Mouse (Mus musculus) stomach, embryonic 14.5 days (tissue): Measurements from ENCODE around the gene Nbeal2. TPM values are rescaled to one million over a fixed set of nuclear protein-coding genes. Genes with fewer than 3 reads are reported as not detected.
A peak's percentile ranks its signal among the peaks of the same experiment; 100 is the strongest.
"Not testable (repeated sequence)": the region's sequence is repeated elsewhere in the genome, so short reads cannot be mapped to it uniquely, and the experiment has no call there.

ENCODE experiments used
- ATAC-seq: fragments of 200-750 bp; cut with Nextera tagmentation; 2 replicates; pipeline ENCODE4 v1.8.0; 2017; ENCODE audit warnings: low read depth, moderate TSS enrichment; ENCODE audit not compliant: insufficient number of reproducible peaks, insufficient read depth, low FRiP score
- H3K27ac ChIP-seq: fragments of 300-500 bp; sonication (generic); 2 replicates; pipeline ENCODE4 v1.5.1; 2014; ENCODE audit warnings: mild to moderate bottlenecking, low read length, moderate library complexity, mixed read lengths
- H3K27me3 ChIP-seq: fragments of 300-500 bp; sonication (generic); 2 replicates; pipeline ENCODE4 v1.6.1; 2014; ENCODE audit warnings: low read length, control low read depth, mixed read lengths; ENCODE audit not compliant: control insufficient read depth, insufficient read depth
- H3K36me3 ChIP-seq: fragments of 300-500 bp; sonication (generic); 2 replicates; pipeline ENCODE4 v1.6.1; 2014; ENCODE audit warnings: mild to moderate bottlenecking, control low read depth, low read length, moderate library complexity, mixed read lengths; ENCODE audit not compliant: control insufficient read depth, insufficient read depth
- H3K4me1 ChIP-seq: fragments of 300-500 bp; sonication (generic); 2 replicates; pipeline ENCODE4 v1.6.1; 2014; ENCODE audit warnings: low read length, control low read depth, mixed read lengths; ENCODE audit not compliant: control insufficient read depth, insufficient read depth
- H3K4me2 ChIP-seq: fragments of 300-500 bp; sonication (generic); replicated peaks from 2 replicates; pipeline ENCODE4 v1.6.1; 2014; ENCODE audit warnings: low read depth, low read length, control low read depth
- H3K4me3 ChIP-seq: fragments of 300-500 bp; sonication (generic); 2 replicates; pipeline ENCODE4 v1.5.1; 2014; ENCODE audit warnings: low read depth, low read length, control low read depth
- H3K9ac ChIP-seq: fragments of 300-500 bp; sonication (generic); replicated peaks from 2 replicates; pipeline ENCODE4 v1.6.1; 2014; ENCODE audit warnings: low read depth, mild to moderate bottlenecking, control low read depth, low read length, moderate library complexity, mixed read lengths
- H3K9me3 ChIP-seq: fragments of 300-500 bp; sonication (generic); 2 replicates; pipeline ENCODE4 v1.6.1; 2016; ENCODE audit warnings: low read depth, low read length, control low read depth; ENCODE audit not compliant: control insufficient read depth
- WGBS: fragments of 180-500 bp; shearing (Covaris S2); extraction: QIAGEN DNeasy Blood & Tissue Kit; methylation state at CpG from one replicate; pipeline ENCODE4 v1.1.7; 2014; 5-methylcytosine and 5-hydroxymethylcytosine counted together
- polyA plus RNA-seq: library from polyadenylated mRNA; unstranded; fragments of >200 nt; fragmentation: Nextera tagmentation; extraction: Ambion mirVana; gene quantifications from 2 replicates; pipeline ENCODE4 v1.2.1, GENCODE M21; 2014

Gene Nbeal2
- polyA plus RNA-seq, 1 experiment from 2014 or later, result 4.3 TPM

DNA sequence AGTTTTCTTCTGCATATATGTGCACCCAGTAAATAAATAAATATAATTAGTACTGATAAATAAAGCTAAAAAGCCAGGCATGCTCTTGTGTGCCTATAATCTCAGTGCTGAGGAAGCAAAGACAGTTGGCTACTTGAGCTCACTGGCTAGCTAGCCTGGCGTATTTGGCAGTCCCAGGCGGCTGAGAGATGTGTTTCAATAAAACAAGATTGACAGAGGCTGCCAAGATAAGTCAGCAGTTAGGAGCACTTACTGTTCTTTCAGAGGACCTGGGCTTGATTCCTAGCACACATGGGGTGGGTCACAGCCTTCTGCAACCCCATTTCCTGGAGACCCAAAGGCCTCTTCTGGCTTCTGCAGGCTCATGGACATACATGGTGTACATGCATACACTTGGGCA is 33.9 kb upstream of the Nbeal2 start:
- Histone ChIP-seq H3K4me2 (no peak overlapping the region), H3K4me1 (peaks cover 36% of the 10 kb centered on the region), H3K9ac (no peak overlapping the region), H3K27me3 (no peaks in the 10 kb centered on the region), H3K27ac (no peak overlapping the region), H3K9me3 (no peaks in the 10 kb centered on the region), H3K4me3 (no peak overlapping the region), H3K36me3 (peaks cover 1% of the 10 kb centered on the region; the same call in 1 of the 2 replicates)
- 81% methylated on average over 2 of the region's 2 CpGs for WGBS
- no peak for ATAC-seq

GRCm38 (mm10) chr9:110687061-110687460 is 33.1 kb upstream of the Nbeal2 start:
- WGBS, result 67% methylated on average over 5 of the region's 5 CpGs
- Histone ChIP-seq H3K4me2 (no peak overlapping the region), H3K27me3 (no peaks in the 10 kb centered on the region), H3K9me3 (no peaks in the 10 kb centered on the region), H3K4me1 (peaks cover 36% of the 10 kb centered on the region), H3K36me3 (no peaks in the 10 kb centered on the region), H3K9ac (no peak overlapping the region), H3K4me3 (no peak overlapping the region), H3K27ac (no peak overlapping the region)
- no peak for ATAC-seq

DNA sequence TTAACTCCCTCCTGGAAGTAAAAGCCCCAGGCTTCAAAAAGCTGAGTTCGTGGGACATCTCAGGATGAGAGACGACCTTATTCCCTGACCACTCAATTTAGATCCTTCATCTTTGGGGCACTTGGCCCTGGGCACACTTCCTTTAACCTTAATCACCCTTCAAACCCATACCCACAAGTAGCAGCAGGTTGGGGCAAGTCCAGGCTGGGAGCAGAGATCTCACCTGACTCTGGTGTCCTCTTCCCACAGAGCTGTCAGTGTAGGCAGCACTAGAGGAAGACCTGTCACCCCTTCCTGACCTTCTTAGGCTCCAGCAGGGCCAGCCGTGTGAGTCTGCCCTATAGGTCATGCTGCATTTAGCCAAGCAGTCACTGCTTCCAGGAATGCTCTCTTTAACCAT is 32.5 kb upstream of the Nbeal2 start:
- Histone ChIP-seq H3K36me3 (no peaks in the 10 kb centered on the region), H3K9ac (no peak overlapping the region), H3K4me2 (no peak overlapping the region), H3K9me3 (no peaks in the 10 kb centered on the region), H3K27me3 (no peaks in the 10 kb centered on the region), H3K4me1 (peaks cover 36% of the 10 kb centered on the region), H3K4me3 (no peak overlapping the region), H3K27ac (no peak overlapping the region; the same call in 1 of the 2 replicates)
- ATAC-seq, result no peak
- 49% methylated on average over 3 of the region's 3 CpGs for WGBS

- no peaks in the 10 kb centered on the region for H3K9me3 ChIP-seq
- no peak overlapping the region for H3K9ac ChIP-seq
- no peaks in the 10 kb centered on the region for H3K36me3 ChIP-seq
- no peak overlapping the region for H3K4me2 ChIP-seq
- WGBS, result 79% methylated on average over 5 of the region's 5 CpGs
- peaks cover 36% of the 10 kb centered on the region for H3K4me1 ChIP-seq
- peak overlapping the region; percentile 95 for H3K27ac ChIP-seq
- no peak for ATAC-seq
- no peaks in the 10 kb centered on the region for H3K27me3 ChIP-seq
- no peak overlapping the region for H3K4me3 ChIP-seq
Observed at GRCm38 (mm10) chr9:110685591-110685990, 31.6 kb upstream of the Nbeal2 start.

DNA sequence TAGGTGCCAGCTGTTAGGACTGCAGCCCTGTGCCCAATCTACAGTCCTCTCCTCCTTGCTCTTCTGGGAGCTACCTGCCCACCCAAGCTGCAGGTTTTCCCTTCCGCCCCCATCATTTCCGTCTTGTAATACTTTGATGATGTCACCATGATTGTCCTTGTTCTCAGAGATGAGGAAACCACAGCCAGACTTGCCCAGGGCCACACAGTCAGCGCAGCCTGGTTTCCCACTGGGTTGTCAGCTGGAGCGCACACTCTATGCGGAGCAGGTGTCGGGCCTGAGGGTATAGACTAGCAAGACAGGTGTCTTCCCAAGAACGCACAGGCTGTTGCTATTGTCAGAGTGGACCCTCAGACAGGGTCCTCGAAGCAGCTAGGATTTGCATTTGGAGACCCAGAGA is 31.2 kb upstream of the Nbeal2 start:
- Histone ChIP-seq H3K9ac (no peak overlapping the region), H3K27ac (peak overlapping the region; percentile 95), H3K27me3 (no peaks in the 10 kb centered on the region), H3K4me1 (peaks cover 36% of the 10 kb centered on the region), H3K4me3 (no peak overlapping the region), H3K4me2 (no peak overlapping the region), H3K36me3 (no peaks in the 10 kb centered on the region), H3K9me3 (no peaks in the 10 kb centered on the region)
- ATAC-seq, result no peak
- WGBS, result 85% methylated on average over 8 of the region's 8 CpGs

- H3K4me1 ChIP-seq, result peaks cover 36% of the 10 kb centered on the region
Observed at GRCm38 (mm10) chr9:110684100-110684831, 30.3 kb upstream of the Nbeal2 start.

DNA sequence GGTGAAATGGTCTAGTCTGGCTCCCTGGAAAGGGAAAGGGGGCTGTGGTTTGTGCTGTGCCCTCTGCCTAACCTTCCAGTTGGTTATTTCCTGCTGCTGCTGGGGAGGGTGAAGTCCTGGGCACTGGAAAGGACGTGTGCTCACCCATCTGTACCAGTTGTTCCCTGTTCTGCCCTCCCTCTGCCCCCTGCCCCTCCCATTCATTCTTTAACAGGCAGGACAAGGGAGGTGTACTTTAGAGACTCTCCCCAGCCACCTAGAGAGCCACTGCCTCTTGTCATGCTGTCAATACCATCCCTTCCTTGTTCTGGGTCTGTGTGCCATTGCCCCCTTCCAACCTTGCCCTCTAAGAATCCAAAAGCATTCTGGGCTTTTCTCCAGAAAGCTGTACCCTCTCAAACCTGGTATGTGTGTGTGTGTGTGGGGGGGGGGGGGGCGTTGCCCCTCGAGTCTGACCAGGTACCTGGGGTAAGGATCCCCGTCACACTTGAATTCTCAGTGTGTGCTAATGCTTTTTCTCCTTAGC is 29.7 kb upstream of the Nbeal2 start:
- H3K9ac ChIP-seq, result no peak overlapping the region
- H3K36me3 ChIP-seq, result no peaks in the 10 kb centered on the region
- ATAC-seq, result 0 out of 2 replicates have a peak, but pooled peaks have one; percentile 2
- H3K27me3 ChIP-seq, result no peaks in the 10 kb centered on the region
- peaks cover 36% of the 10 kb centered on the region for H3K4me1 ChIP-seq
- no peaks in the 10 kb centered on the region for H3K9me3 ChIP-seq
- H3K4me2 ChIP-seq, result no peak overlapping the region
- H3K4me3 ChIP-seq, result no peak overlapping the region
- 51% methylated on average over 4 of the region's 4 CpGs for WGBS
- H3K27ac ChIP-seq, result peak overlapping the region; percentile 95

More at GRCm38 (mm10) chr9:110684100-110684831, 30.3 kb upstream of the Nbeal2 start:
- Histone ChIP-seq H3K27me3 (no peaks in the 10 kb centered on the region), H3K4me2 (no peak overlapping the region), H3K4me3 (no peak overlapping the region), H3K9me3 (no peaks in the 10 kb centered on the region), H3K9ac (no peak overlapping the region), H3K36me3 (no peaks in the 10 kb centered on the region), H3K27ac (peak overlapping the region; percentile 95)
- ATAC-seq, result peak; percentile 55
- 59% methylated on average over 6 of the region's 6 CpGs for WGBS

DNA sequence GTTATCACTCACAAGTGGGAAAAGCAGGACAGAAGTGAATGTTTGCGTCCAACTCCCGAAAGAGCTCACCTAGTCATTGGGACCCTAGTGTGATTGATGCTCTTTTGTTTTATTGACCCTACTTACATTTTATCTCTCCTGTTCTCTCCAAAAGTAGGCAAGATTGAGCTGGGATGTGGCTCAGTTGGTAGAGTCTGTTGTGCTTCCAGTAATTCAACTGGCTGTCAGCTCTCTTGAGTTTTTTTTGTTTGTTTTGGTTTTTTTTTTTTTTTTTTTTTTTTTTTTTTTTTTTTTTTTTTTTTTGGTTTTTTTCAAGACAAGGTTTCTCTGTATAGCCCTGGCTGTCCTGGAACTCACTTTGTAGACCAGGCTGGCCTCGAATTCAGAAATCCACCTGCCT is 28.7 kb upstream of the Nbeal2 start:
- H3K27me3 ChIP-seq, H3K4me3 ChIP-seq, H3K4me2 ChIP-seq, H3K9me3 ChIP-seq, H3K9ac ChIP-seq, H3K27ac ChIP-seq, H3K36me3 ChIP-seq, ATAC-seq: not testable (repeated sequence)
- WGBS, result 68% methylated on average over 3 of the region's 3 CpGs
- peaks cover 37% of the 10 kb centered on the region for H3K4me1 ChIP-seq
